In the genomic region with DNA sequence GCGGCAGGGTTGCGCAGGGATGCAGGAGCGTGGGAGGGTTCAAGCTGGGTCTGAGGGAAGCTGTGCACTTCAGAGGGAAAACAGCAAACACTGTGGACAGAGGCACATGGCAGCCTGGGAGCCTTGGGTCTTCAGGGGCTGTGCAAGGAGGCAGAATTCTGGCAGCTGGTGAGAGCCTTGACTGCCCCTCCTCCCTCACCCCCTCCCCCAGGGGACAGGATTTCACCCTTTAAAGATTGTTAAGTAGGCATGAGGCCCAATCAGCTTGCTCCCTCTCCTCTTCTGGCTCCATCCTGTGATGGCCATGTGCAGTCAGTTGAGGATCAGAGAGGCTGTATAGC, we compare ENCODE assay signal across 18 mouse cellular contexts. TPM values are rescaled to one million over a fixed set of nuclear protein-coding genes. Genes with fewer than 3 reads are reported as not detected.
DNase-seq lines count a peak whose midpoint lies in the region; ATAC-seq and TF ChIP-seq lines count a peak whose summit lies in the region.
"Had no signal": no experiment of that assay in that cellular context is flagged by ENCODE, and none has a peak within 500 bp of the region (broad histone marks: within the 10 kb centered on the region; RNA-seq: fewer than 3 reads in every experiment).

No protein-coding gene starts in this region.

- intact Hi-C loops in gastrocnemius, postnatal 36 days (cut with DNase I) = loop anchor here (5.0 kb wide), 1 partner anchor 33 kb away; no protein-coding TSS in a partner anchor

- no peak overlapping the region for H3K4me3 ChIP-seq in hindbrain, embryonic 10.5 days
- H3K4me3 ChIP-seq in hindbrain, embryonic 16.5 days (ENCODE audit: low read length) = no peak overlapping the region
- H3K4me3 ChIP-seq in embryonic facial prominence, embryonic 12.5 days = no peak overlapping the region
- H3K4me3 ChIP-seq in hindbrain, postnatal 0 days (ENCODE audit: low read length) = no peak overlapping the region
- no peak overlapping the region for H3K4me3 ChIP-seq in intestine, postnatal 0 days (ENCODE audit: low read depth, low read length)
- H3K4me3 ChIP-seq: erythroblast, embryonic 14.5 days; intestine, embryonic 15.5 days had no signal

- H3K9me3 ChIP-seq in hindbrain, embryonic 10.5 days = no peaks in the 10 kb centered on the region
- no peaks in the 10 kb centered on the region for H3K9me3 ChIP-seq in hindbrain, embryonic 16.5 days (ENCODE audit: control insufficient read depth, low read length)
- no peaks in the 10 kb centered on the region for H3K9me3 ChIP-seq in embryonic facial prominence, embryonic 12.5 days
- H3K9me3 ChIP-seq in hindbrain, postnatal 0 days (ENCODE audit: low read length) = no peaks in the 10 kb centered on the region
- H3K9me3 ChIP-seq in intestine, postnatal 0 days (ENCODE audit: control insufficient read depth) = no peaks in the 10 kb centered on the region
- H3K9me3 ChIP-seq: intestine, embryonic 15.5 days had no signal

- peak overlapping the region; percentile 81 for H3K27ac ChIP-seq in hindbrain, embryonic 10.5 days
- no peak overlapping the region for H3K27ac ChIP-seq in hindbrain, embryonic 16.5 days (ENCODE audit: low read depth, low read length)
- peak overlapping the region; percentile 23; the same call in 1 of the 2 replicates for H3K27ac ChIP-seq in embryonic facial prominence, embryonic 12.5 days
- H3K27ac ChIP-seq in hindbrain, postnatal 0 days = 0 out of 2 replicates have a peak overlapping the region, but pooled peaks have one; percentile 65
- H3K27ac ChIP-seq in intestine, postnatal 0 days (ENCODE audit: low read depth, low read length) = no peak overlapping the region
- H3K27ac ChIP-seq: intestine, embryonic 15.5 days had no signal

- no peak overlapping the region for H3K4me2 ChIP-seq in hindbrain, embryonic 16.5 days (ENCODE audit: low read length)
- H3K4me2 ChIP-seq in embryonic facial prominence, embryonic 12.5 days (replicated peaks) = no peak overlapping the region
- H3K4me2 ChIP-seq in hindbrain, postnatal 0 days (ENCODE audit: low read depth, low read length) = no peak overlapping the region
- no peak overlapping the region for H3K4me2 ChIP-seq in intestine, postnatal 0 days (replicated peaks; ENCODE audit: low read depth)
- H3K4me2 ChIP-seq: heart, embryonic 11.5 days; intestine, embryonic 15.5 days had no signal

- no peak for TF ChIP-seq POLR2A in brain, embryonic 14.5 days (IDR thresholded peaks at IDR 0.05; ENCODE audit: borderline replicate concordance, extremely low read depth, insufficient read depth, insufficient read length, poor library complexity, severe bottlenecking)

- no peak for ATAC-seq in hindbrain, embryonic 16.5 days
- ATAC-seq in embryonic facial prominence, embryonic 12.5 days (ENCODE audit: insufficient number of reproducible peaks, insufficient read depth, low FRiP score, low TSS enrichment) = no peak
- peak; percentile 14; the same call in 1 of the 2 replicates for ATAC-seq in hindbrain, postnatal 0 days
- ATAC-seq in intestine, postnatal 0 days = no peak
- ATAC-seq: intestine, embryonic 15.5 days had no signal

- H3K36me3 ChIP-seq in hindbrain, embryonic 10.5 days = no peaks in the 10 kb centered on the region
- H3K36me3 ChIP-seq in hindbrain, embryonic 16.5 days (ENCODE audit: control insufficient read depth, insufficient read depth, low read length) = no peaks in the 10 kb centered on the region
- no peaks in the 10 kb centered on the region for H3K36me3 ChIP-seq in embryonic facial prominence, embryonic 12.5 days
- no peaks in the 10 kb centered on the region for H3K36me3 ChIP-seq in hindbrain, postnatal 0 days (ENCODE audit: insufficient read depth, low read length)
- no peaks in the 10 kb centered on the region for H3K36me3 ChIP-seq in intestine, postnatal 0 days (ENCODE audit: control insufficient read depth, insufficient read depth)
- H3K36me3 ChIP-seq: intestine, embryonic 15.5 days had no signal

- 71% methylated on average over 3 of the region's 3 CpGs for WGBS in hindbrain, embryonic 10.5 days
- WGBS in hindbrain, embryonic 16.5 days = 71% methylated on average over 3 of the region's 3 CpGs
- 74% methylated on average over 3 of the region's 3 CpGs for WGBS in embryonic facial prominence, embryonic 12.5 days
- 65% methylated on average over 3 of the region's 3 CpGs for WGBS in hindbrain, postnatal 0 days
- 86% methylated on average over 3 of the region's 3 CpGs for WGBS in intestine, postnatal 0 days

- H3K4me1 ChIP-seq in hindbrain, embryonic 10.5 days (replicated peaks) = peaks cover 94% of the 10 kb centered on the region
- peaks cover 25% of the 10 kb centered on the region for H3K4me1 ChIP-seq in hindbrain, embryonic 16.5 days (ENCODE audit: control insufficient read depth, insufficient read depth, low read depth, low read length)
- H3K4me1 ChIP-seq in embryonic facial prominence, embryonic 12.5 days = peaks cover 28% of the 10 kb centered on the region
- H3K4me1 ChIP-seq in hindbrain, postnatal 0 days (ENCODE audit: insufficient read depth, low read length) = peaks cover 17% of the 10 kb centered on the region
- H3K4me1 ChIP-seq in intestine, postnatal 0 days (replicated peaks; ENCODE audit: control insufficient read depth, insufficient read depth, low read length) = peaks cover 18% of the 10 kb centered on the region; the same call in 1 of the 2 replicates

- no peak overlapping the region; the same call in 1 of the 2 replicates for H3K9ac ChIP-seq in hindbrain, embryonic 16.5 days (ENCODE audit: low read depth, low read length)
- H3K9ac ChIP-seq in embryonic facial prominence, embryonic 12.5 days = no peak overlapping the region
- H3K9ac ChIP-seq in hindbrain, postnatal 0 days (replicated peaks; ENCODE audit: low read length) = no peak overlapping the region
- no peak overlapping the region for H3K9ac ChIP-seq in intestine, postnatal 0 days (ENCODE audit: low read depth, low read length)

- H3K27me3 ChIP-seq in hindbrain, embryonic 10.5 days (ENCODE audit: insufficient read depth, poor library complexity, severe bottlenecking) = peaks cover 8% of the 10 kb centered on the region; the same call in 1 of the 2 replicates
- H3K27me3 ChIP-seq in hindbrain, embryonic 16.5 days (replicated peaks; ENCODE audit: control insufficient read depth, insufficient read depth, low read length) = no peaks in the 10 kb centered on the region
- no peaks in the 10 kb centered on the region for H3K27me3 ChIP-seq in embryonic facial prominence, embryonic 12.5 days
- no peaks in the 10 kb centered on the region for H3K27me3 ChIP-seq in hindbrain, postnatal 0 days (ENCODE audit: insufficient read depth, low read length)
- H3K27me3 ChIP-seq in intestine, postnatal 0 days (replicated peaks; ENCODE audit: control insufficient read depth, insufficient read depth, low read length) = no peaks in the 10 kb centered on the region
- H3K27me3 ChIP-seq: intestine, embryonic 15.5 days had no signal

- no peak for DNase-seq in hindbrain, embryonic 10.5 days (ENCODE audit: low spot score)
- peak; percentile 59 for DNase-seq in brain, embryonic 14.5 days (ENCODE audit: low read depth)
- DNase-seq in hindbrain, postnatal 0 days (ENCODE audit: low spot score) = peak; percentile 55
- DNase-seq in gastrocnemius, postnatal 36 days = no peak
- DNase-seq: cerebellum, postnatal 25 days; gastrocnemius, postnatal 25 days; heart, postnatal 36 days; kidney, postnatal 25 days; layer of hippocampus, adult 9-11 months; lung, adult 2 months; lung, postnatal 4 days; thymus, postnatal 25 days had no signal

- no peak for TF ChIP-seq CTCF in brain, embryonic 14.5 days (IDR thresholded peaks at IDR 0.05; ENCODE audit: borderline replicate concordance, extremely low read depth, insufficient read depth, insufficient read length)
- no peak for TF ChIP-seq CTCF in hindbrain, postnatal 0 days (IDR thresholded peaks at IDR 0.05; ENCODE audit: low read depth)
- no peak for TF ChIP-seq CTCF in intestine, postnatal 0 days (IDR thresholded peaks at IDR 0.05; ENCODE audit: low read depth)

RNA-seq across cellular contexts. Expression of a gene that starts 51.3 kb away (rescaled TPM):
- 8.8 and 17.4 TPM in 2 replicates for polyA plus RNA-seq in hindbrain, embryonic 10.5 days (2016; fragmentation: Nextera tagmentation; extraction: Ambion mirVana)
- 15.0 TPM in 2 replicates for polyA plus RNA-seq in hindbrain, embryonic 16.5 days (2015; fragmentation: Nextera tagmentation; extraction: Ambion mirVana)
- 51.4 and 78.3 TPM in 2 replicates for polyA plus RNA-seq in brain, embryonic 14.5 days (2012; rRNA removed)
- polyA plus RNA-seq in embryonic facial prominence, embryonic 12.5 days (2016; fragmentation: Nextera tagmentation; extraction: Ambion mirVana) = 4.6 and 5.2 TPM in 2 replicates
- 41.0 and 44.1 TPM in 2 replicates for total RNA-seq in hindbrain, postnatal 0 days (2014; rRNA removed)
- polyA plus RNA-seq in hindbrain, postnatal 0 days (2015; fragmentation: Nextera tagmentation; extraction: Ambion mirVana) = 9.7 TPM in 2 replicates
- total RNA-seq in gastrocnemius, postnatal 36 days (2021) = 10 to 100 TPM in 1 of 2 experiments, 1 to 10 TPM in 1; 6.7 to 11.5 TPM
- 7.5 and 8.0 TPM in 2 replicates for polyA plus RNA-seq in intestine, postnatal 0 days (2015; fragmentation: Nextera tagmentation; extraction: Ambion mirVana)

Comparison
In these comparisons a context has a peak if more than half of its experiments do, and no peak if none do; other contexts are left out.
1. DNase-seq: peak in brain, embryonic 14.5 days (single experiment) and hindbrain, postnatal 0 days (single experiment); none in hindbrain, embryonic 10.5 days (single experiment) and gastrocnemius, postnatal 36 days (0 of 2).
2. H3K27ac ChIP-seq: peak in hindbrain, embryonic 10.5 days (single experiment), embryonic facial prominence, embryonic 12.5 days (single experiment) and hindbrain, postnatal 0 days (single experiment); none in hindbrain, embryonic 16.5 days (single experiment) and intestine, postnatal 0 days (single experiment).